Mouse (Mus musculus): ENCODE measurements around the gene Gapdhs.

- TF ChIP-seq CTCF (IDR thresholded peaks at IDR 0.05; ENCODE audit: low read depth), result no peak
- no peak for TF ChIP-seq EP300 (IDR thresholded peaks at IDR 0.05; ENCODE audit: low read depth)
Measured at GRCm38 (mm10) chr7:30790141-30790540, 46.7 kb upstream of the Gapdhs start.

Data from liver, postnatal 0 days (tissue).